Mouse (Mus musculus) heart, postnatal 36 days (tissue): ENCODE data around the gene Tlr12. TPM values are rescaled to one million over a fixed set of nuclear protein-coding genes. Genes with fewer than 3 reads are reported as not detected.
"Not testable (repeated sequence)": the region's sequence is repeated elsewhere in the genome, so short reads cannot be mapped to it uniquely, and the experiment has no call there.

Experiments
- DNase-seq, 2 experiments: peaks; one replicate each; pipeline ENCODE4 v3.0.0; 2021 to 2022
- intact Hi-C: fragments of 180-260 bp; cut with DNase I; formaldehyde crosslinking; loops from one replicate; pipeline ENCODE4 v1.15.1; 2025
- total RNA-seq, 2 experiments: library from RNA; stranded (reverse); gene quantifications; 2 replicates each; pipeline ENCODE4 v1.2.3; 2021

The Tlr12 gene
- total RNA-seq, result under 1 TPM; 0.11 to 0.56 TPM

GRCm38 (mm10) chr4:128618246-128618911 lies at the start of gene Tlr12:
Tlr12 (minus strand) TSS chr4:128618619.
- intact Hi-C loops, result loop anchor here (10.0 kb wide), 1 partner anchor 466 kb away; no protein-coding TSS in a partner anchor
- no peak for DNase-seq

- DNase-seq, intact Hi-C loops: not testable (repeated sequence)
These were observed 48.8 kb upstream of the Tlr12 start for GRCm38 (mm10) chr4:128667195-128667594.

GRCm38 (mm10) chr4:128666362-128666761 lies 47.9 kb upstream of the Tlr12 start:
- DNase-seq, result peak in 1 of 2 experiments; percentile 18
- intact Hi-C loops, result not testable (repeated sequence)

GRCm38 (mm10) chr4:128664002-128664401 lies 45.6 kb upstream of the Tlr12 start:
- no peak for DNase-seq
- intact Hi-C loops, result no loop called here

- DNase-seq, result no peak
- intact Hi-C loops, result no loop called here
These were observed 42.6 kb upstream of the Tlr12 start for GRCm38 (mm10) chr4:128661063-128661462.

- DNase-seq, result no peak
- intact Hi-C loops, result no loop called here
These were observed 41.8 kb upstream of the Tlr12 start for GRCm38 (mm10) chr4:128660196-128660595.

- intact Hi-C loops, result no loop called here
- no peak for DNase-seq
These were observed 37.0 kb upstream of the Tlr12 start for GRCm38 (mm10) chr4:128655446-128655845.

- intact Hi-C loops, result no loop called here
- DNase-seq, result peak; percentile 81
These were observed 36.3 kb upstream of the Tlr12 start, which contains the start of gene Phc2 for GRCm38 (mm10) chr4:128654505-128655381. Phc2 (plus strand) TSS chr4:128654702.

GRCm38 (mm10) chr4:128652584-128653298 lies 34.3 kb upstream of the Tlr12 start:
- DNase-seq, result no peak
- intact Hi-C loops, result no loop called here

- intact Hi-C loops, result no loop called here
These were observed 33.1 kb upstream of the Tlr12 start for GRCm38 (mm10) chr4:128651530-128651929.

GRCm38 (mm10) chr4:128648567-128649255 lies 30.3 kb upstream of the Tlr12 start:
- DNase-seq, result no peak
- intact Hi-C loops, result no loop called here

More at GRCm38 (mm10) chr4:128651530-128651929, 33.1 kb upstream of the Tlr12 start:
- DNase-seq, result no peak

GRCm38 (mm10) chr4:128646762-128647161 lies 28.3 kb upstream of the Tlr12 start:
- DNase-seq, result no peak

GRCm38 (mm10) chr4:128645896-128646295 lies 27.5 kb upstream of the Tlr12 start:
- intact Hi-C loops, result no loop called here
- DNase-seq, result no peak

More at GRCm38 (mm10) chr4:128646762-128647161, 28.3 kb upstream of the Tlr12 start:
- intact Hi-C loops, result no loop called here

- intact Hi-C loops, result no loop called here
- DNase-seq, result no peak
These were observed 23.6 kb upstream of the Tlr12 start for GRCm38 (mm10) chr4:128641766-128642717.

- intact Hi-C loops, result no loop called here
- DNase-seq, result no peak
These were observed 20.0 kb upstream of the Tlr12 start for GRCm38 (mm10) chr4:128638265-128638923.

- intact Hi-C loops, result no loop called here
These were observed 18.8 kb upstream of the Tlr12 start for GRCm38 (mm10) chr4:128637250-128637649.

GRCm38 (mm10) chr4:128635894-128636585 lies 17.6 kb upstream of the Tlr12 start:
- intact Hi-C loops, result no loop called here
- no peak for DNase-seq

More at GRCm38 (mm10) chr4:128637250-128637649, 18.8 kb upstream of the Tlr12 start:
- no peak for DNase-seq

- intact Hi-C loops, result no loop called here
- no peak for DNase-seq
These were observed 17.0 kb upstream of the Tlr12 start for GRCm38 (mm10) chr4:128635451-128635850.
